Mouse (Mus musculus) gastrocnemius, adult 8-10 months (tissue): ENCODE data around the gene Ccdc36. TPM values are rescaled to one million over a fixed set of nuclear protein-coding genes. Genes with fewer than 3 reads are reported as not detected.

Experiments used
- DNase-seq, 2 experiments: peaks; one replicate each; pipeline ENCODE4 v3.0.0; 2022; ENCODE audit warnings: low spot score in 2 of 2
- total RNA-seq, 4 experiments: library from RNA; stranded (reverse); gene quantifications; 2 replicates each; pipeline ENCODE4 v1.2.4; 2022

The Ccdc36 gene
- total RNA-seq, 4 experiments from 2014 or later: not detected

- DNase-seq: no peak
These were observed 16.8 kb upstream of the Ccdc36 start for GRCm38 (mm10) chr9:108445125-108445524.

DNA sequence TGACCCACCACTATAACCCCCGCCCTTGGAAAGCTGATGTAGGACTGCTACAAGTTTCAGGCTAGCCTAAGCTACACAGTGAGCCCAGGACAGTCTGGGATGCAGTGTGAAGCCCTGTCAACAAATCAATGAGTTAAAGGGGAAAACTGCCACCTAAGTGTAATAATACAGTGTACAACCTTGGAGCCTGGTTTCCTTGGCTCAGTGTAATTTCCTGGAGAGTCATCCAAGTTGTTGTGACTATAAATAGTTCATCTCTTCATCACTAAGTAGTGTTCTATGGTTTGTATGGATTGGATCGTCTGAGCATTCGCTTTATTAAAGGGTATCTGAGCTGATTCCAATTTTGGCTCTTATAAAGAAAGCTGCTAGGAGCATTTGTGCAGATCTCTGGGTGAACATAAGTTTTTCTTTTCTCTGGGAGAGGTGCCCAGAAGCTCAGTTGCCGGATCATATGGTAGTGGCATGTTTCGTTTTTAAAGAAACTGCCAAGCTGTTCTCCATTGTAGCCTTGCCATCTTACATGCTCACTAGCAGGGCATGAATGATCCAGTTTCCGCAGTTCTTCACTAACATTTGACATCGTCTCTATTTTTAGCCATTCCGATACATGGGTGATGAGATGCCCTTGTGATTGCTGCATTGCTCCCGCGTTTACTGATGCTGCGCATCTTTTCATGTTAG is 13.1 kb upstream of the Ccdc36 start:
- no peak for DNase-seq

- DNase-seq: no peak
These were observed 12.2 kb upstream of the Ccdc36 start for GRCm38 (mm10) chr9:108440485-108440884.

GRCm38 (mm10) chr9:108439176-108439575 is 10.9 kb upstream of the Ccdc36 start:
- DNase-seq: no peak

DNA sequence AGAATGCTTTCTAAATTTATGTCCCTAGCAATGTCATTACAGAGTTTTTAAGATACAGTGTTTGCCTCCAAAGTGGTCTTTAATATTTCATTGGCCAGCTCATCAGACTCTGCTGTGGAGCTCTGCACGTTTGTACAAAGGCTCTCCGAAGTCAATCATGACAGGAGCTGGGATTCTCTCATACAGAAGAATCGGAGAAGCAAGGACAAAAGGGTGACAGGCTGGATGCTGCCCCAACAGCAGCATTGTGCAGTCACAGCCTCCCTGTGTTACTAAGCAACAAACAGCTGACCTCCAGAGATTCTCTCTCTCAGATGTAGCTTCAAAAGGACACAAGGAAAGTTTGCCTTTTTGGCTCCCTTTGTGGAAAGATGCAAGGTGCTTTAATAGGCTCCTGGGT is 7.9 kb upstream of the Ccdc36 start, which contains the start of gene BC048562:
TSS of gene BC048562 (plus strand) at position 301 of the 400 bp plus-strand sequence.
- no peak for DNase-seq

GRCm38 (mm10) chr9:108431431-108432067 is 3.3 kb upstream of the Ccdc36 start:
- no peak for DNase-seq

DNA sequence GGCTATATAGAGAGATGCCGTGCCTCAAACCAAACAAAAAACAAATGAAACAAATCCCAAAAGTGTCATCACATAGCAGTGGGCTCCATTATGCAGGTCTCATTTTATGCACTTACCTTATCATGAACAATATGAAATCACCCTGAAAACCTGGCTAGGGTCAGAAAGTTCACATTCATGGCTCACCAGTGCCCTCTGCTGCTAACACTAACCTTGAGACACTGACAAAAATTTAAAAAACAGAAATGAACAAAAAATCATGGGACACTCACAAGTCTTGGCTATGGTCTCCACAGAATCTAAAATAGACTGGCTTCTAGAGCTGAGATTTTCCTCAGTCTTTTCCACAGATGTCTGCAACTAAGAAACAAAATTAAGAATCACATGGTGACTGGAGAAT is 16.1 kb downstream of the Ccdc36 start:
- DNase-seq: no peak

DNA sequence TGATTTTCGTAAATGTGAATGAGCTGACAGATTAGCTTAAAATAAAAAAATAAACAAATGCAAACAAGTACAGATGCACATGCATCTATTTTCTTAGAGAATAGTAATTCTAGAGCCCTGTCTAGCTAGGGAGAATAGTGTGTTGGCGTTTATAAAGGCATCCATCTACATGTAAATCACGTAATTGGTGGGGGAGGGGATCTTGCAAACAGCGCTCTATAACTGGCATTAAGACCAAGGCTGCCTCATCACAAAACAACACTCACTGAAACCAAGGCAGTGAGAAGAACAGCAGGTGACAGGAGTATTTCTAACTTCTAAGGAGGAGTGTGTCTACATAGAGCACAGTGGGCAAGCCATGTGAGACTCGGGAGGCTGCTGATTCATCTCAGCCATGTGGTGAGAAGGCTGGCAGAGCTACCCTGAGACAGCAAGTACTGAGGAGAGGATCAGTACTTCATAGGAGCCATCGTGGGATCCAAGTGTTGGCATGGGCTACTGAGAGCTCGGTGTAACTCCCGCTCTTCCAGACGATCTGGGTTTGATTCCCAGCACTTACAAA is 16.8 kb downstream of the Ccdc36 start:
- no peak for DNase-seq

- DNase-seq: no peak
These were observed 18.7 kb downstream of the Ccdc36 start for GRCm38 (mm10) chr9:108409535-108409934.

- DNase-seq: no peak
These were observed 23.8 kb downstream of the Ccdc36 start for GRCm38 (mm10) chr9:108404451-108404850.

DNA sequence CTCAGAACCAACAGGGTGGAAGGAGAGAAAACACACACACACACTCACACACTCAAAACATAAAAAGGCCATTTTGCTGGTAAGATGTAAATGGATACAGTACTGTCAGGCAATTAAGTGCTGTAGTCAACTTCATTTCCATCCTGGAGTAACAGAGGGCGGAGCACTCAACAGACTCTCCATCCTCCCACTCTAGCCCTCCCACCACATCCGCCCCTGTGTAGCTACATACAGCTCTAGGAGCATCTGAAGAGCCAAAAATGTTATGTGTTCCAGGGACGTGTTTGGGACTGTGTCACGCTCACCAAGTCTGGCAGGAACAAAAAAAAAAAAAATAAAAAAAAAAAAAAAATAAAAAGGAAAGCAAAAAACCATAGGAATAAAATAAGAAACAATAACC is 25.2 kb downstream of the Ccdc36 start:
- no peak for DNase-seq

- peak; percentile 46 to 70 for DNase-seq
These were observed 26.9 kb downstream of the Ccdc36 start for GRCm38 (mm10) chr9:108401186-108401960.

- DNase-seq: no peak
These were observed 30.0 kb downstream of the Ccdc36 start for GRCm38 (mm10) chr9:108398324-108398723.

- no peak for DNase-seq
These were observed 32.9 kb downstream of the Ccdc36 start for GRCm38 (mm10) chr9:108395427-108395826.

DNA sequence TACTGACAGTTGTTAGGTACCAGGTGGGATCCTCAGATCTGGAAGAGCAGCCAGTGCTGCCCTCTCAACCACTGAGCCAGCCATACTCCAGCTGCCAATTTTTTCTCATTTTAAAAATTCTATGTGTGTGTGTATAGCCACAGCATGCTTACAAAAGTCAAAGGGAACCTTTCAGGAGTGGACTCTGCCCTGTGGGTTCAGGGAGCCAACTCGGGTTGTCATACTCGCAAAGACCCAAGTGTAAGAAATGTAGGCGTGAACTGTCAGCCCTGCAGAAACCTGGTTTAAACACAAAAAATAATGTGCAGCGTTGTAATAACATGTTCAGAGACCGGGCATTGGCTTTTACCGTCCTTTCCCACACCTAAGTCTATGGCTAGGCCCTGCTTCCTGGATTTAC is 34.1 kb downstream of the Ccdc36 start:
- no peak for DNase-seq

- no peak for DNase-seq
These were observed 35.6 kb downstream of the Ccdc36 start, which contains the start of gene 1700102P08Rik for GRCm38 (mm10) chr9:108392676-108393075. 1700102P08Rik (plus strand) TSS chr9:108392805.

- no peak for DNase-seq
These were observed 39.1 kb downstream of the Ccdc36 start for GRCm38 (mm10) chr9:108389220-108389619.

DNA sequence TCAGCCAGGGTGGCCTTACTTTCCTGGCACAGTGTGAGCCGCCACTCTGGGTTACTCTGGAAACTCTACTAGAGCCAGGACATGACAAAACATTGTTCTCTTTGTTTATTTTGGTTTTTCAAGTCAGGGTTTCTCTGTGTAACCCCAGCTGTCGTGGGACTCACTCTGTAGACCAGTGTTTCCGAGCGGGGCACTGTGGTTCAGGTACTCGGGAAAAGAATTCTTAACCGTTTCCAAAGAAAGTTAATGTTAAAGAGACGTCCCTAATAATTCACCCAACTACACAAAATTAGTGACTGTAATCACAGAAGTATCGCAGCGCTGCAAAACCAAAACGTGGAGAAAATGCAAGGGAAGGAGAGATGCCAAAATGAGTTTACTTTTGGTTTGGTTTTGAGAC is 39.7 kb downstream of the Ccdc36 start:
- DNase-seq: no peak

DNA sequence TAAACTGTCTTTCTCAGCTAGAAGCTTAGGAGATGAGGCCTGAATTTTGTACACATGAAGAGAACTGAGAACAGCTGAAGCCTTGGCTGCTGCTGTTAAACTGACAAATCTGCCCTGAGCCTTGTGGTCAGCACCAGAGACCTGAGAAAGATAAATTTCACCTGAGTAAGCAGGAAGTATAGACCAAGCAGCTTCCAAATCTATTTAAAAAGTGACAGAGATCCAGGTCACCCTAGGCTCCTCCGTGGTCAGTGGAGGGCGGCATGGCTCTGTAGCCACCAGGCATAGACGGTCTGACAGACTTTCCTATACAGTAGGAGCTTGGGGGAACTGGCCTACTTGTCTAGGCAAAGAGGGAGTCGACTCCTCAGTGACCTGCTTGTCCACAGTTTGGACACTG is 41.5 kb downstream of the Ccdc36 start:
- peak; percentile 29 to 55 for DNase-seq

- no peak for DNase-seq
These were observed 43.3 kb downstream of the Ccdc36 start for GRCm38 (mm10) chr9:108385006-108385405.

DNA sequence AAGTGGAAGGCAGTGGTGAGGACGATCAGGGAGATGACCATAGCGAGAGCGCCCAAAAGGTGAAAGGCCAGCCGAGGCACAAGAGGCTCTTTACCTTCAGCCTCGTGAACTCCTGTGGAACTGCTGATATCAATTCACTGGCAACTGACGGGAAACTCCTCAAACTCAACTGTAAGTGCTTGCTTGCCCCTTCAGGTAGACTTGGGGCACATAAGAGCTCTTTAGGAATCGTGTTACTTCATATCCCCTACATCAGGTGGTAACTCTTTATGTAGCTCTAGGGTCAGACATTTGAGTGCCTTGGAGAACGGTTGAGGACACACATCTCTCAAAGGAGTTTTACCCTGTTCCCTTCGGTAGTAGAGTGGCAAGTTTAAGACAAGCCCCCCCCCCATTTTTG is 46.9 kb downstream of the Ccdc36 start:
- DNase-seq: no peak

DNA sequence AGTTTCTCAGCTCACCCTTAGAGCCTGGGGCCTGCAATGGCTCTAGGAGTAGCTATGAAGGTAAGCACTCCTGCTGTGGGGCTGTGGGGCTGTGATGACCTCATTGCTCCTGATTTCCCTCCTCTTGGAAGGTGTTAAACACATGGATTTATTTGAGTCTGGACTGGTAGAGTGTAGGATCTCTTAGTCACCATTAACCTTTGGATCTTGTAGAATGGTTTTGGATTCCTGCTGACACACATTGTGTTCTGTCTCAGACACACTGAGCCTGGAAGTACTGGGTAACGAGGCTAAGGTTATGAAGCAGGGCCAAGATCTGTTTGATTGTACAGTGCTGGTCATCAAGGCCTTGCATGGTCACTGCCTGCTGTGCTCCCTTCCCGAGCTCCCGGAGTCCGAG is 49.0 kb downstream of the Ccdc36 start:
- no peak for DNase-seq
